Mouse (Mus musculus): Measurements from ENCODE around the gene Abca3. TPM values are rescaled to one million over a fixed set of nuclear protein-coding genes. Genes with fewer than 3 reads are reported as not detected.

Abca3 gene
- total RNA-seq (2015; ENCODE audit: low replicate concordance) (38.9 and 43.2 TPM in 2 replicates), total RNA-seq (2017; ENCODE audit: low replicate concordance) (45.6 and 46.2 TPM in 2 replicates)

DNA sequence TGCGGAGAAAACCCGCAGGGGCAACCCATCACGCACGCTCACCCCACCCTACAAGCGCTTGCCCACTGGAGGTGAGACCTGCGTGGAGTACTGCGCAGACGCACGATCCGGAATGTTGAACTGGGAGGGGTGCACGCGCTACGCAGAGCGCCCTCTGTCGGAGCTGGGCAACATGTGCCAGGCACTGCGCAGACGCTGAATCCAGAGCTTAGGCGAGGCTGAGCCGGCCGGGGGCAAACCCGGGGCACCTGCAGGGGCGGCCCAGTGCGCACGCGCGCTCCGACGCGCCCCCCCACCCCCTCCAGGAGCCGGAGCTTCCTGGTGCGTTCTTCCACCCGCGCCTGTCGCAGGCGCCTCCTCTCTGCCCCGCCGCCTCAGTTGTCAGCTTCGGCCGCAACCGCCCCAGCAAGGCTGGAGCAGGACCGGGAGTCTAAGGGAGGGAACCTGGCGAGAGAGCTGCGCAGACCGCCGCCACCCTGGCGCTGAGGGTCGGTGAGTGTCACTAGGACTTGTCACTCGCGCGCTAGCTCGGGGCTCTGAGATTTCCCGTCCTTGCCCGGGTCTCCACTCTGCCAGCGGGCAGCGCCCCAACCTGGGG, at the start of gene Abca3:
Gene Abca3 (plus strand): TSS at position 191 of the 598 bp plus-strand sequence.
- peak; percentile 79 for ATAC-seq (replicated peaks; ENCODE audit: low FRiP score, poor library complexity, severe bottlenecking)

DNA sequence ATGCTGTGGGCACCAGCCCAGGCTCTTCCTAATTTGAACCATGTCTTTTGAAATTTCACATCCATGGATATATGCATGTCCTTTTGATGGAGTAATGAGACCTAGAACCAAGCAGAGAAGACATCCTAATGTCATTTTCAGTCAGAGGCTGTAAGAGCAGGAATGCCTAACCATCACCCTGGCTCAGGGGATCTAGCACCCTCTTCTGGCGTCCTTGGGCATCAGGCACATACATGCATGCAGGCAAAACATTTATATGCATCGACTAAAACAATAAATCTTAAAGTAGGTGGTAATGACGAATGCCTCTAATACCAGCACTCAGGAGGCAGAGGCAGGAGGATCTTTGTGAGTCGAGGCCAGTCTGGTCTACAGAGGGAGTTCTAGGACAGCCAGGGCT, 44.2 kb upstream of the Abca3 start:
- no peak for ATAC-seq (replicated peaks; ENCODE audit: low FRiP score, poor library complexity, severe bottlenecking)

DNA sequence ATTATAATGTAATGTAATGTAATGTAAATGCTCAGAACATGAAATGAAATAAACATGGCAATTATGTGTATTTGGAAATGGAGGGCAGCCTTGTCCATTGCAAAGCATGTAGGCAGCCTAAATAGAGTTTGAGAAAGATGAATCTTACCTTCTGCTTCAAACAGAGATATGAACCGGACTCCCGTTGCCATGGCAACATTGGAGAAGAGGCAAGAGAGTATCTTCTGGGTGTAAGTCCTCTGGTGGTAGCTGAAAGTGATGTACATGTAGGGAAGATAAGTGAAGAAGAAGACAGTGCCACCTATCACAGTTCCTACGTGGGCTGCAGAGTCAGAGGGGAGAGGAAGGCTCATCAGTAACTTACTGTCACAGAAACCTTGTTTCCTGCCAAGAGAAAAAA, 30.9 kb upstream of the Abca3 start:
- ATAC-seq (replicated peaks; ENCODE audit: low FRiP score, poor library complexity, severe bottlenecking) = no peak

DNA sequence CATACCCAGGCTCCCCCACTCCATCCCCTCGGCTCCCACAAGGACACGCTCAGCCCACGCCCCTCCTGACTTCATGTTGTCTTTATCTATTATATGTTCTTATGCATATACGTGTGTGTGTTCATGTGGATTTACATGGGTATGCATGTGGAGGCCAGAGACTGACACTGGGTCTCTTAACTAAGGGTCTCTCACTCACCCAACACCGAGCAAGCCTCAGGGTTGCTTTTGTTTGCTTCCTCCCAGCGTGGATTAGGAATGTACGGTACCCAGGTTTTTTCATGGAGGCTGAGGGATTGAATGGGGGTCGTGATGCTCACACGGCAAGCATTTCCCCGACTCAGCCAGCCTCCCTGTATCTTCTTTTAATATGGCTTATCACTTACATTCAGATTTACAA, 26.7 kb upstream of the Abca3 start:
- no peak for ATAC-seq (replicated peaks; ENCODE audit: low FRiP score, poor library complexity, severe bottlenecking)

DNA sequence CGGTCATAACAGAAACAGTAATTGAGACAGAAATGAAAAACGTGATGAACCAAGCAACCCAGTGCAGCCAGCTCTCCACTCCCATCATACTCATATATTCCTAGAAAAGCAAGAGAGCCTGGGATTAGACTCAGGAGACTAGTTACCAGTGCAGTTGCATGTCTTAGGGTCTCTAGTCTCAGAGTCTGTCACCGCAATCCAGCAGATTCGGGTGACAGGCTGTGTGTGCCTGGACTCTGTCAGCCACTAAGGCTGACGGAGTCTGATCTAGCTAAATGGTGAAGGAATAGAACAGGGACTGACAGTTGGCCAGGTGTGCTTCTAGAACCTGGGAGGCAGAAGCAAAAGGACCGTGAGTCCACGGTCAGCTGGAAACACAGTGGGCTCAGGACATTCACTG, 24.1 kb upstream of the Abca3 start:
- ATAC-seq (replicated peaks; ENCODE audit: low FRiP score, poor library complexity, severe bottlenecking) = no peak

DNA sequence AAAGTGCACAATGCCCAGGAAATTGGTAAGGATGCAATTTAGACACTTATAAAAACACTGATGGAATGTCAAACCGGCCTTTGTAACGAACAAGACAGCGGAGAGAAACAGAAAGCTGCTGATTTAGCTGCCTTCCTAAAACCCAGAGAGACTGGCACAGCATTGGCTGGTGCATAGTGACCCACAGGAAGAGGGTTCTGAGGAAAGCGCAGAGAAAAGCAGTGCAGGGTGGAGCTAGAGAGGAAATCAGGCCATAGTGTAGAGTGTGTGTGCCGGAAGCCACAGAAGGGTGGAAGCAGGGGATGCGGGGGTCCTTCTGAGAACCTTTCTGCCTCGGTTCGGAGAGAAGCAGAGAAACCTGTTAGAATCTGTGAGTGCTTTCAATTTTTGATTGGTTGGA, 7.1 kb upstream of the Abca3 start:
- no peak for ATAC-seq (replicated peaks; ENCODE audit: low FRiP score, poor library complexity, severe bottlenecking)

DNA sequence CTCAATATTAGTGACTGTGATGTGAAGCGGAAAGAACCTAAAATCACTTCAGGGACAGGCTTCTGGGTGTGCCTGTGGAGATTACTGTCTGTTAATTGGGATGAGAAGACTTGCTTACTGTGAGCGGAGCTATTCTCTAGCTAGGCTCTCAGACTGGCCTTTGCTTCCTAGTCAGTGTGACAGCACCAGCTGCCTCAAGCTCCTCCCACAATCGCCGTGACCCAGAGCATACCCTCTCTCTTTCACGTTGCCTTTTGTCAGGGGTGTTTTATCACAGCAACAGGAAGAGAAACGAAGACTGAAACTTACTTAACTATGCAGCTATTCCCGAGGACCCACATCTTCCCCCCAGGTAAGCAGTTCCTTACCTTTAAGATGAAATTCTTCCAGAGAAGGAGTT, 4.9 kb upstream of the Abca3 start:
- no peak for ATAC-seq (replicated peaks; ENCODE audit: low FRiP score, poor library complexity, severe bottlenecking)

DNA sequence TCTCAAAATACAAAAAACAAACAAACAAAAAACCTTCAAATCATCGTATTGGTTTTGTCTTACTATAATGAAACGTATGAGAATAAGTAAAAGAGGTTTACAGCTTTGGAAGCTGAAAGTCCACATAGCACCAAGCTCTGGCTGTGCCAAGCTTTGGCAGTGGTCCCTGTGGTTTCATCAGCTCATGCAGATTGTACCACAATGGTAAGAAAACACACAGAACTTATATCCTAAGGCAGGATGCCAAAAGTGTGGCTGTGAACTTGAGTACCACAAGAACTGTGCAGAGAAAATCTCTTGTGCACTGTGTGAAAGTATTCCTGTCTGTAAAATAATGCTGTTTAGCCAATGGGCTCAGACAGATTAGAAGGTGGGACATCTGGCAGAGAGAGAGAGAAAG, 2.6 kb upstream of the Abca3 start:
- ATAC-seq (replicated peaks; ENCODE audit: low FRiP score, poor library complexity, severe bottlenecking) = no peak

DNA sequence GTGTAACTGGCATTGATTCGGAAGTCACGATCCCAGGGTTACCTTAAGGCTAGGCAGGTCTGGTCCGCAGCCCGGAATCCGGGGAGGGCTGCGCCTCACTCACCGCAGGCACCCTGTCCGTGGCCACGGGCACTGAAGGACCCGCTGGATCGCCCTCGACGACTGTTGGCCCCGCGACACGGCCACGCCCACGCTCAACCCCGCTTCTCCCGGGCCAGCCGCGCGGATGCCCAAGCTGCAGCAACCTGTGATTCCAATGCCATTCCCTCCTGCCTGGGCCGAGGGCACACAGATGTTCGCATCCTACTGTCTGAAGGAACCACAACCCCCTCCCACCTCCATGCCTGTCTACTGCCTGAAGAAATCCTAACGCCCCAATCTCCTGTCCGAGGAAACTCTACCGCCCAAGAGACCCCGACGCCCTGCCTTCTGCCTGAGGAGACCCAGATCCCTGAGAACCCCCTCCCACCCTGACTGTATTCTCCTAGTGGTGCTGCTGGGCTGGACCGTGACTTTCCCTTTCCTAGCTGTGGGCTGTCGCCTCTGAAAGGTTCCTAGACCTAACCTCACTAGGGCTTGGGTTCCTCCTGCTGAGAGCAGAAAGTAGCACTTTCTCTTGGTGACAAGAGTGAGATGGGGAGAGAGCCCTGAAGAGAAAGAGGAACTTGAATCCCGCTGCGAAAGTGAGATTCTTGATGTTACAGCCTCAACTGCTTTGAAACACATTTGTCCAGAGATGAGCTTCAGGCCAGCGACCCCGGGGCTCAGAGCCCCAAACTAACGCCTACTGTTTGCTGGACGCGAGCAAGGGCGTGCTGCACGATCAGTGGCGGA, 607 bp upstream of the Abca3 start, which contains the start of gene Abca17:
Gene Abca17 (minus strand): TSS at position 143 of the 834 bp plus-strand sequence.
- peak; percentile 38 for ATAC-seq (replicated peaks; ENCODE audit: low FRiP score, poor library complexity, severe bottlenecking)

DNA sequence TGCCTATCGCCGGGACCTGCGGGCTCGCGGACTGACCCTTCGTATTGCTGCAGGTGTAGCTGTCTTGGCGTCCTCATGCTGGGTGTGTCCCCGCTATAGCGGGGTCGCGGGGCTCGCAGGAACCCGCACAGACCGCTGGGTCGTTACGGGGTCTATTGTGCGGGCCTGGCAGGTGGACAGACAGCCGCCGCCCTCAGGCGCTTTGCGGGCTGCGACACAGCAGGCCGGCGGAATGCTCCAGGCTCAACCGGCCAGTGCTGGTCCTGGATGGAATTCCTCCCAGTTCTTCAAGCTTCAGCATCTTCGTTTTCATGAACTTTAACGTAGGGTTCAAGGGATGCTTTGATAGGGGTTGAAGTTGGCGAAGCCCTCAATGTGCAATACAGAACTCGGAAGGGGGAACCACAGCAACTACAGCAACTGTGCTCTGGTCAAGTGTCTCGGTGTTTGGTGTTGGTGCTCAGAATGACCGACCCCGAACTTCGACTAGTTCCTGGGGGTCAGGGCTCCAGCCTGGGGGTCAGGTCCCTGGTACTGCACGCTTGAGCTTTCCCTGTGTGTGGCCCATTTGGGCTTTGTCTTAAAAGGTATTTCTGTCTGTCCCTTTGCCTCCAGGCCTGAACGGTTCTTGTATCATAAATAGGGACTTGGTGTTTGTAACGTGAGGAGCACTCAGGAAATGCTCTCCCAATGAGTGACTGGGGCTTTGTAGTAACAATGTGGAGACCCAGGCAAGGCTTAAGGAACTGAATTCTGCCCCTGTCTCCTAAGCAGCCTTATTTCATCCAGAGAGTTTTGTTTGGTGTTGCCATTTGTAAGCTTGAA, 832 bp downstream of the Abca3 start:
- peak; percentile 31; the same call in 1 of the 2 replicates for ATAC-seq (replicated peaks; ENCODE audit: low FRiP score, poor library complexity, severe bottlenecking)

DNA sequence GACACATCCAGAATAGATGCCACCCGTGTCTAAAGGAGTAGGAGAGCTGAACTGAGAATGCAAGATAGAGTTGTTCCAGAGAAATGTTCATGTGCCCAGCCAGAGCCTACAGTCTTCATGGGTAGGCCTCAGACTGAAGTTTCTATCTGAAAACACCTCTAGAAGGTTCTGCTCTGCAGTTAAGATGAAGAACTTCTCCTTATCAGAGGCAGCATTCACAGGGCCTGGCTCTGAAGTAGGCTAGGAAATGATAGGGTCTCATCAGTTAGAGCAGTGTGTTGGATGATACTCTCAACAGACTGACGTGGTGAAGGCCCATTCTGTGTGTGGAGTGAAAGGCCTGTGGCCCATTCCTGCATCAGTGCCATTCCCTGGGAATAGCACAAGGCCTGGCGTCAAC, 2.2 kb downstream of the Abca3 start:
- peak; percentile 60 for ATAC-seq (replicated peaks; ENCODE audit: low FRiP score, poor library complexity, severe bottlenecking)

DNA sequence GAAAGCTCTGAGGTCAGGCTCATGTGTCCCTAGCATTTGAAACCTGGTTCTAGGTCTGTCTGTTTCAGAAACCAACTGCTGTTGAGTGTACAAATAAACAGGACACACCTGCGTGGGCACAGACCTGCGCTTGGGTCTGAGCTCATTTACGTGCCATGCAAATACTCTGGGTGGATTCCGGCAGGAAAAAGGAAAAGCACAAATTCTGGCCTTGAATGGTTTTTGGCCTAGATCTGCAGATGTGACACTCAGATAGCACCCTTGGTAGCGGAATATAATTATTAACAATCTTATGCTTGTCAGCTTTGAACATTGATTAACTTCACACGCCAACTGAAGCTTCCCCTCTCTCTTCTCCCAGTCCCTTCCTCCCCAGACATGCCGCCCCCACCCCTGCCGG, 3.5 kb downstream of the Abca3 start:
- ATAC-seq (replicated peaks; ENCODE audit: low FRiP score, poor library complexity, severe bottlenecking) = no peak

DNA sequence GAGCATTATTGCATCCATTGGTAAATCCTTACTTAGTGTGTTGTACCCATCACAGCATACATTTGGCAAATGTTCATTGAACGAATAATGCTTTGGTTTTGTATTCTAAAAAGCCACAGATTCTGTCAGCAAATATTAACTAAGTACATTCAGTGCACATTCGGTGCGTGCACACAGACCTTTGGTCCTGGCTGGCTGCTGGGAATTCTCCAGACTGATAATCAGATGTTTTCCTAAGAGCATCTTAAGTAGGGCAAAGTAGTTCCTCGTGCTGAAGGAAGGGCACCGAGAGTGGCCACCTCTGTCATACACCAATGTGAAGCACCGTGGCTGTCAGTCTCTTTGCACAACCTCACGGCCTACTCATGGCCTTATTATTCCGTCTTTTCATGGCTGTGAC, 7.3 kb downstream of the Abca3 start:
- ATAC-seq (replicated peaks; ENCODE audit: low FRiP score, poor library complexity, severe bottlenecking) = no peak

DNA sequence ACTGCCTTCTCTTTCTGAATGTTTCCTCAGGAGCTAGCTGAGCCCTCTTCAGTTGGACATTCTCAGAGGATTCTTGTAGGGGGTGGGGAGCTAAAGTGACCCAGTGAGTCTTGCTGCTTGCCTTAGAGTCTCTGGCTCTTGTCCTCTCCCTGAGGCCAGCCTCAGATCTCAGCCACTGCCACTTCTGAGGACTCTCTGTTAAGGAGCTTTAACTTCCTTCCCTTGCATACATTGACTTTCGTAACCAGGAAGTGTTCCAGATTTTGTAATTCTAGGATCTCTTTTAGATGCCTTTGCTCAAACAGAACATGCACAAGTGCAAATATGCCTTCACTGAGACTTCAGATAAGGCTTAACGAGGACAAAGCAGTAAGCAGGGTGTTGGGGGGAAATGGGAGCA, 8.2 kb downstream of the Abca3 start:
- ATAC-seq (replicated peaks; ENCODE audit: low FRiP score, poor library complexity, severe bottlenecking) = no peak

DNA sequence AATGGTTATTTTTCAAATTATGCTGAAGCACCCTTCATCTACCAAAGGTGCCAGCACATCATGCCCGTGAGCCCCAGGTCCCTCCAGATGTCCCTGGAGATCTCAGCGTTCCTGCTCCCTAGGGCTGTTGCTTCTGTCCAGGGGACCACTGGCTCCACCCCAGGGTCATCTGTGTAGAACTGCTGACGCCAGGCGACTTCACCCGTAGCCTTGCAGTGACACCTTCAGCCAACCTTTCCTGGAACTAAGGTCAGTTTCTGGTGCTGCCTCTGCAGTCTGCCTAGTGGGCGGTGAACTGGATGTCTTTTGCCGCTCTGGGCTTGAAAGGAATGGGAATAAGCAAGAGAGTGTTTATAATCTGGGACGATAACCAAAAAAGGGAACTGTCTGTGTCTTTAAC, 9.1 kb downstream of the Abca3 start:
- no peak for ATAC-seq (replicated peaks; ENCODE audit: low FRiP score, poor library complexity, severe bottlenecking)

DNA sequence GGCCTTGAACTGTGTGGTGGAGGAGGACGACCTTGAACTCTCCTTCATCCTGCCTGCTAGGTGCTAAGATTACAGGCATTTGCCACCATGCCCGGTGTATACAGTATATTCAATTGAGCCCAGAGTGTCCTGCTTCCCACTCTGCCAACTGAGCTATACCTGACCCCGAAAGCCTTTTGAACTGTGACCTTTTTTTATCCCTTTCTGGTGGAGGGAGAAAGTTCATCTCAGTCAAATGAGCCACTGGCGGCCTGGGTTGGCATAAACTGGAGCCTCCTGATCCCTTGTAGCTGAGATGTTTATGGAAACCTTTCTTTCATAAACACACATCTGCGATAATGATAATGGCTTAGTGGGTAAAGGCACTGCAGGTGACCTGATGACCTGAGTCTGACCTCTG, 9.5 kb downstream of the Abca3 start:
- ATAC-seq (replicated peaks; ENCODE audit: low FRiP score, poor library complexity, severe bottlenecking) = no peak

DNA sequence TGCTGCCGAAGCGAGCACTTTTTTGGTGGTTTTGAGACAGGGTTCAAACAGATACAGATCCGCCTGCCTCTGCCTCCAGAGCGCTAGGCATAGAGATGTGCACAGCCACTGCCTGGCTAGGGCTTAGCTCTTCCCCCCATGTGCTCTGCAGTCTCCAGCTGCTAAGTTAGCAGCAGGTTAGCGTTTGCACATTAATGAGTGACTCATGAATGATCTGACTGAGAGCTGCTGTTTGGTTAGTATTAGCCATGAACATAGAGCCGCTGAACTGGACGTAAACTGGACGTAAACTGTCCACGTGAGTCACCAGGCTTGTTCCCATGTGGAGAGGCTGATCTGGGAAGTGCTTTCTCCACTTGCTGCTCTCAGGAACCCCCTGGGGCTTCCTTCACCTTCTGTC, 10.8 kb downstream of the Abca3 start:
- no peak for ATAC-seq (replicated peaks; ENCODE audit: low FRiP score, poor library complexity, severe bottlenecking)

DNA sequence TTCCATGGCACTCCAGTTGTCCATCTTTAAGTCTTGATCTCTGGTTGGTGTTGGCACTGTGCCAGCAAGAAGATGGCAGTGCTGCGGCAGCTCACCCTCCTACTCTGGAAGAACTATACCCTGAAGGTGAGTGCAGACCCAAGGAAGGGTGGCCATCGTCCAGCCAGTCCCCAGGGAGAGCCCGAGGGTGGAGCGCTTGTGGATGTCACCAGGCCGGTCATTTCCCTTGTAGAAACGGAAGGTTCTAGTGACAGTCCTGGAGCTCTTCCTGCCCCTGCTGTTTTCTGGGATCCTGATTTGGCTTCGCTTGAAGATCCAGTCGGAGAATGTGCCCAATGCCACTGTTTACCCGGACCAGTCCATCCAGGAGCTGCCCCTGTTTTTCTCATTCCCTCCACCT, 12.7 kb downstream of the Abca3 start:
- no peak for ATAC-seq (replicated peaks; ENCODE audit: low FRiP score, poor library complexity, severe bottlenecking)

DNA sequence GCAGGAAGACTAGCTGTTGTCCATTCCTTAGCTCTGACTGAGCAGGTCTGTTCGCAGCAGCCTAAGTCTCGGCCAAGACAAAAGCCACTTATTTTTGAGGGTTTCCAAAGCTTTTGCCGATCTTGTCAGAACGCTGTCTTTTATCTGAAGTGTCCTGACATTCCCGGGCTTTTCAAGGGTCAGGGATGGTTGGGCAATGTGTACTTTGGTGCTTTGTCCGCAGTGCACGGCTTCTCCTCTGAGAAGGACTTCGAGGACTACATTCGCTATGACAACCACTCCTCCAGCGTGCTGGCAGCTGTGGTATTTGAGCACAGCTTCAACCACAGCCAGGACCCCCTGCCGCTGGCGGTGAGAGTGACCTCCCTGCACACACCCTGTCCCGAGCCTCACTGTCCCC, 14.1 kb downstream of the Abca3 start:
- no peak for ATAC-seq (replicated peaks; ENCODE audit: low FRiP score, poor library complexity, severe bottlenecking)

DNA sequence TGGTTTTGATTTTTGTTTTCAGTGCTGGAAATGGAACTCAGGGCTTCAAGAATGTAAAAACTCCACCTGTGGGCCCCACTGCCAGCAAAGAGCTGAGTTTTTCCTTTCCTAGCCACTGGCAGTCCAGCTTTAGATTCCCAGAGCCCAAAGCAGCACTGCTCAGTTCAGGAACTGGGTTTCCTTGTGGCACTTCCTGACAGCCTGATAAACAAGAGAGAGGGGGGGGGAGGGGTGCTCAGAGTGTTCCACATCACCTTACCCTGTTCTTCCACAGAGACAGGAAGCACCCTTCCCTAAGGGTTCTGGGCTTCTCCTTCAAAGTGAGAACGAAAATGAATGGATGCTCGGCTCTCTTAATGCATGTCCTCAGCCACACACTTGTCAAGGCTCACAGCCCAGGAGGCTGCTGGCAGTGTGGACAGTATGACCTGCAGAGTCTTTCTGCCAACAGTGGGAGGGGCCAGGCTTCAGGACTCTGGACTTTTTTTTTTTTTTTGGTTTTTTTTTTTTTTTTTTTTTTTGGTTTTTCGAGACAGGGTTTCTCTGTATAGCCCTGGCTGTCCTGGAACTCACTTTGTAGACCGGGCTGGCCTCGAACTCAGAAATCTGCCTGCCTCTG, 23.5 kb downstream of the Abca3 start:
- no peak for ATAC-seq (replicated peaks; ENCODE audit: low FRiP score, poor library complexity, severe bottlenecking)

Data from erythroid progenitor cell, adult 5-6 weeks (primary cell).